ENCODE assay signal across 8 mouse cellular contexts in the genomic region with DNA sequence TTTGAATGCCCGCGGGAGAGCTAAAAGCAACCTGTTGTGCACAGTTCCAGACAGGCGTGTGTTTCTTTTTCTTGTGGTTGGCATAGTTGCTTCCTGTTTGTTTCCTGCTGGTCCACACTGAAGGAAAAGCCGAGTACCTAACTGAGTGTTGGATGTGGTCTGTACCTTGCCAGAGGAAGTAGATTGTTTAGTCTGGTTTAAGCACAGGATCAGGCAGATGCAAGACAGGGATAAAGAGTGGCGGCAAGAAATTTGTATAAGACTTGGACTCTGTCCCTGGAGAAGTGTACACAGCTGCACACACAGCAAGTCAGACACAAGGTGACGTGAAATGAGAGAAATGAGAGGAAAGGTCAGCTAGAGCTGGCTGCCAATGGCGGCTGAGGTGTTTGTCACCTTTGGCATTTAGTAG. TPM values are rescaled to one million over a fixed set of nuclear protein-coding genes. Genes with fewer than 3 reads are reported as not detected.
DNase-seq lines count a peak whose midpoint lies in the region; ATAC-seq and TF ChIP-seq lines count a peak whose summit lies in the region.

No protein-coding gene starts in this region.

- 41% methylated on average over 7 of the region's 7 CpGs for WGBS in limb, embryonic 12.5 days
- WGBS in thymus, adult 2 months, result 17% methylated on average over 7 of the region's 7 CpGs

- no peaks in the 10 kb centered on the region for H3K9me3 ChIP-seq in limb, embryonic 12.5 days

- H3K27ac ChIP-seq in layer of hippocampus, adult 2 months, result peak overlapping the region; percentile 87
- peak overlapping the region; percentile 80 for H3K27ac ChIP-seq in limb, embryonic 12.5 days
- H3K27ac ChIP-seq in thymus, adult 2 months (ENCODE audit: control insufficient read depth, insufficient read depth, low read length), result no peak overlapping the region

- H3K36me3 ChIP-seq in limb, embryonic 12.5 days, result peaks cover 6% of the 10 kb centered on the region; the same call in 1 of the 2 replicates
- H3K36me3 ChIP-seq in thymus, adult 2 months (ENCODE audit: control insufficient read depth, insufficient read depth, low read length), result no peaks in the 10 kb centered on the region

- no peak for ATAC-seq in limb, embryonic 12.5 days (ENCODE audit: insufficient number of reproducible peaks, insufficient read depth, low FRiP score, low TSS enrichment, low read depth)
- ATAC-seq in erythroid progenitor cell, adult 5-6 weeks (replicated peaks; ENCODE audit: low FRiP score, poor library complexity, severe bottlenecking), result no peak

- H3K9ac ChIP-seq in limb, embryonic 12.5 days (replicated peaks), result no peak overlapping the region

- no peak overlapping the region for H3K4me3 ChIP-seq in layer of hippocampus, adult 2 months
- no peak overlapping the region for H3K4me3 ChIP-seq in limb, embryonic 12.5 days (replicated peaks)
- no peak overlapping the region for H3K4me3 ChIP-seq in thymus, adult 2 months (ENCODE audit: control insufficient read depth, insufficient read depth, low read length)

- DNase-seq in layer of hippocampus, adult 2 months (ENCODE audit: low spot score in 2 of 2), result no peak
- no peak for DNase-seq in layer of hippocampus, adult 18-20 months (ENCODE audit: low spot score in 2 of 2)
- peak; percentile 55 for DNase-seq in gastrocnemius, postnatal 25 days
- peak; percentile 30 for DNase-seq in thymus, adult 2 months
- no peak for DNase-seq in heart, adult 8-10 months (ENCODE audit: low spot score)
- DNase-seq in spleen, postnatal 36 days (ENCODE audit: low spot score in 2 of 2), result no peak

- TF ChIP-seq POLR2A in thymus, adult 2 months (IDR thresholded peaks at IDR 0.05; ENCODE audit: control insufficient read depth, extremely low read depth, insufficient read depth, low read length, poor library complexity), result no peak

- no peaks in the 10 kb centered on the region for H3K27me3 ChIP-seq in limb, embryonic 12.5 days
- H3K27me3 ChIP-seq in thymus, adult 2 months (ENCODE audit: control insufficient read depth, insufficient read depth, low read length), result no peaks in the 10 kb centered on the region

- no peak for TF ChIP-seq CTCF in layer of hippocampus, adult 2 months (conservative IDR thresholded peaks at IDR 0.05)
- TF ChIP-seq CTCF in thymus, adult 2 months (IDR thresholded peaks at IDR 0.05; ENCODE audit: borderline replicate concordance, control insufficient read depth, extremely low read depth, insufficient read depth, low read length, poor library complexity), result no peak

- peaks cover 54% of the 10 kb centered on the region for H3K4me1 ChIP-seq in limb, embryonic 12.5 days (replicated peaks)
- H3K4me1 ChIP-seq in thymus, adult 2 months (replicated peaks; ENCODE audit: control insufficient read depth, insufficient read depth, low read length), result peaks cover 15% of the 10 kb centered on the region

- H3K4me2 ChIP-seq in limb, embryonic 12.5 days, result peak overlapping the region; percentile 23; the same call in 1 of the 2 replicates

RNA-seq across cellular contexts. Expression of a gene that starts 19.1 kb away (rescaled TPM):
- 10 to 100 TPM; 69.8 to 70.9 TPM for total RNA-seq in layer of hippocampus, adult 2 months (2021)
- 10 to 100 TPM; 65.1 to 66.7 TPM for total RNA-seq in layer of hippocampus, adult 18-20 months (2021)
- total RNA-seq in gastrocnemius, postnatal 25 days (2021), result 10 to 100 TPM; 70.9 to 77.3 TPM
- polyA plus RNA-seq in limb, embryonic 12.5 days (2016; fragmentation: Nextera tagmentation; extraction: Ambion mirVana), result 51.0 and 51.5 TPM in 2 replicates
- polyA plus RNA-seq in thymus, adult 2 months (2012; rRNA removed), result 19.6 and 22.5 TPM in 2 replicates
- 10 to 100 TPM; 27.1 to 53.5 (median 32.2) TPM for total RNA-seq in heart, adult 8-10 months (2022)
- total RNA-seq in erythroid progenitor cell, adult 5-6 weeks (2015; ENCODE audit: low replicate concordance), result 61.6 and 83.8 TPM in 2 replicates
- 139 and 182 TPM in 2 replicates for total RNA-seq in erythroid progenitor cell, adult 5-6 weeks (2017; ENCODE audit: low replicate concordance)

Comparison
In these comparisons a context has a peak if more than half of its experiments do, and no peak if none do; other contexts are left out.
1. DNase-seq: peak in gastrocnemius, postnatal 25 days (single experiment) and thymus, adult 2 months (single experiment); none in layer of hippocampus, adult 2 months (0 of 2), layer of hippocampus, adult 18-20 months (0 of 2), heart, adult 8-10 months (single experiment) and spleen, postnatal 36 days (0 of 2).